Mouse (Mus musculus) kidney, adult 2 months (tissue): ENCODE results near the gene Fndc8.

Experiments used
- CTCF ChIP-seq: fragments of 200-500 bp; conservative IDR thresholded peaks from 2 replicates; pipeline ENCODE4 v1.5.1; 2011; ENCODE audit warnings: low read depth, mild to moderate bottlenecking, control low read depth, low read length, moderate library complexity, mixed read lengths; ENCODE audit not compliant: insufficient read depth, insufficient read length
- POLR2A ChIP-seq: fragments of 200-500 bp; IDR thresholded peaks from one replicate; pipeline ENCODE4 v1.6.1; 2011; ENCODE audit warnings: low read depth, low read length, control low read depth

GRCm38 (mm10) chr11:82866850-82867564 is 24.9 kb upstream of the Fndc8 start:
- TF ChIP-seq CTCF (no peak), POLR2A (no peak)
